Mouse (Mus musculus): ENCODE measurements around the gene Acot8.

- no peak for TF ChIP-seq CTCF (IDR thresholded peaks at IDR 0.05; ENCODE audit: extremely low read depth, insufficient read length, insufficient replicate concordance, low read depth, low read length)
- no peak for TF ChIP-seq POLR2A (IDR thresholded peaks at IDR 0.05; ENCODE audit: low read depth, low read length)
Measured at GRCm38 (mm10) chr2:164771123-164771522, 33.6 kb downstream of the Acot8 start.
